Comparison of ENCODE assay signal across 10 mouse cellular contexts in genomic region chr1:135554632-135555260, GRCm38 (mm10). TPM values are rescaled to one million over a fixed set of nuclear protein-coding genes. Genes with fewer than 3 reads are reported as not detected.
DNase-seq lines count a peak whose midpoint lies in the region; ATAC-seq and TF ChIP-seq lines count a peak whose summit lies in the region.
"Had no signal": no experiment of that assay in that cellular context is flagged by ENCODE, and none has a peak within 500 bp of the region (broad histone marks: within the 10 kb centered on the region; RNA-seq: fewer than 3 reads in every experiment).

No protein-coding gene starts in this region.

- WGBS in heart, embryonic 11.5 days (ENCODE audit: insufficient replicate concordance) = 19% methylated on average over 17 of the region's 17 CpGs
- 19% methylated on average over 17 of the region's 17 CpGs for WGBS in hindbrain, embryonic 11.5 days
- 20% methylated on average over 17 of the region's 17 CpGs for WGBS in midbrain, embryonic 12.5 days

- H3K36me3 ChIP-seq in heart, embryonic 11.5 days (ENCODE audit: control insufficient read depth, insufficient read depth, low read length) = no peaks in the 10 kb centered on the region
- H3K36me3 ChIP-seq in hindbrain, embryonic 11.5 days (ENCODE audit: control insufficient read depth, insufficient read depth, low read length) = no peaks in the 10 kb centered on the region
- no peaks in the 10 kb centered on the region for H3K36me3 ChIP-seq in midbrain, embryonic 12.5 days
- H3K36me3 ChIP-seq: liver, embryonic 13.5 days had no signal

- H3K4me3 ChIP-seq in heart, embryonic 11.5 days (ENCODE audit: low read depth, low read length) = no peak overlapping the region
- no peak overlapping the region for H3K4me3 ChIP-seq in hindbrain, embryonic 11.5 days (ENCODE audit: low read depth, low read length)
- H3K4me3 ChIP-seq in midbrain, embryonic 12.5 days = no peak overlapping the region
- H3K4me3 ChIP-seq: liver, embryonic 13.5 days had no signal

- intact Hi-C loops in heart, postnatal 25 days (cut with DNase I) = no loop called here

- H3K9ac ChIP-seq in heart, embryonic 11.5 days (ENCODE audit: low read depth, low read length) = peak overlapping the region; percentile 39; the same call in 1 of the 2 replicates
- no peak overlapping the region for H3K9ac ChIP-seq in hindbrain, embryonic 11.5 days (ENCODE audit: low read depth, low read length)
- no peak overlapping the region for H3K9ac ChIP-seq in midbrain, embryonic 12.5 days (replicated peaks)
- H3K9ac ChIP-seq: liver, embryonic 13.5 days had no signal

- H3K27me3 ChIP-seq in heart, embryonic 11.5 days (ENCODE audit: control insufficient read depth, insufficient read depth, low read length) = no peaks in the 10 kb centered on the region
- no peaks in the 10 kb centered on the region for H3K27me3 ChIP-seq in hindbrain, embryonic 11.5 days (ENCODE audit: control insufficient read depth, insufficient read depth, low read length)
- H3K27me3 ChIP-seq in midbrain, embryonic 12.5 days = no peaks in the 10 kb centered on the region
- H3K27me3 ChIP-seq: liver, embryonic 13.5 days had no signal

- peaks cover 18% of the 10 kb centered on the region for H3K4me1 ChIP-seq in heart, embryonic 11.5 days (ENCODE audit: control insufficient read depth, insufficient read depth, low read length)
- peaks cover 12% of the 10 kb centered on the region for H3K4me1 ChIP-seq in hindbrain, embryonic 11.5 days (replicated peaks; ENCODE audit: control insufficient read depth, insufficient read depth, low read length)
- peaks cover 62% of the 10 kb centered on the region for H3K4me1 ChIP-seq in midbrain, embryonic 12.5 days
- H3K4me1 ChIP-seq: liver, embryonic 13.5 days had no signal

- H3K9me3 ChIP-seq in heart, embryonic 11.5 days (replicated peaks; ENCODE audit: control insufficient read depth, low read length) = no peaks in the 10 kb centered on the region
- H3K9me3 ChIP-seq in hindbrain, embryonic 11.5 days (ENCODE audit: control insufficient read depth, low read length) = no peaks in the 10 kb centered on the region
- no peaks in the 10 kb centered on the region for H3K9me3 ChIP-seq in midbrain, embryonic 12.5 days
- H3K9me3 ChIP-seq: liver, embryonic 13.5 days had no signal

- 0 out of 2 replicates have a peak overlapping the region, but pooled peaks have one; percentile 22 for H3K27ac ChIP-seq in heart, embryonic 11.5 days (ENCODE audit: low read depth, low read length)
- no peak overlapping the region for H3K27ac ChIP-seq in hindbrain, embryonic 11.5 days (ENCODE audit: low read depth, low read length)
- H3K27ac ChIP-seq in midbrain, embryonic 12.5 days (replicated peaks) = peak overlapping the region; percentile 5; the same call in 1 of the 2 replicates
- H3K27ac ChIP-seq: liver, embryonic 13.5 days had no signal

- no peak for ATAC-seq in heart, embryonic 11.5 days (replicated peaks; ENCODE audit: insufficient number of reproducible peaks, low FRiP score, low TSS enrichment)
- no peak for ATAC-seq in hindbrain, embryonic 11.5 days (ENCODE audit: low FRiP score)
- ATAC-seq in midbrain, embryonic 12.5 days (ENCODE audit: low FRiP score, low read depth) = no peak

- no peak for DNase-seq in heart, postnatal 25 days (ENCODE audit: low spot score)
- peak; percentile 78 for DNase-seq in brain, embryonic 14.5 days (ENCODE audit: low read depth)
- peak; percentile 37 for DNase-seq in hindbrain, embryonic 11.5 days (ENCODE audit: low spot score)
- DNase-seq in spleen, postnatal 36 days (ENCODE audit: low spot score in 2 of 2) = no peak
- DNase-seq in gastrocnemius, adult 18-20 months (ENCODE audit: low spot score) = no peak
- DNase-seq in cerebellum, adult 8-10 months = no peak
- DNase-seq: adrenal gland, adult 8-10 months; liver, embryonic 13.5 days had no signal

- H3K4me2 ChIP-seq in heart, embryonic 11.5 days = peak overlapping the region; percentile 43
- no peak overlapping the region for H3K4me2 ChIP-seq in hindbrain, embryonic 11.5 days (replicated peaks; ENCODE audit: low read depth, low read length)
- no peak overlapping the region for H3K4me2 ChIP-seq in midbrain, embryonic 12.5 days (replicated peaks)
- H3K4me2 ChIP-seq: liver, embryonic 13.5 days had no signal

- no peak for TF ChIP-seq CTCF in brain, embryonic 14.5 days (IDR thresholded peaks at IDR 0.05; ENCODE audit: borderline replicate concordance, extremely low read depth, insufficient read depth, insufficient read length)

- TF ChIP-seq POLR2A in brain, embryonic 14.5 days (IDR thresholded peaks at IDR 0.05; ENCODE audit: borderline replicate concordance, extremely low read depth, insufficient read depth, insufficient read length, poor library complexity, severe bottlenecking) = no peak

RNA-seq across cellular contexts. Expression of gene Nav1, which starts 52.3 kb away (rescaled TPM):
- 25.2 and 30.8 TPM in 2 replicates for polyA plus RNA-seq in heart, embryonic 11.5 days (2014; fragmentation: Nextera tagmentation; extraction: Ambion mirVana)
- 10 to 100 TPM; 19.6 to 19.8 TPM for total RNA-seq in heart, postnatal 25 days (2021)
- polyA plus RNA-seq in brain, embryonic 14.5 days (2012; rRNA removed) = 54.0 and 92.9 TPM in 2 replicates
- 16.9 and 21.0 TPM in 2 replicates for polyA plus RNA-seq in hindbrain, embryonic 11.5 days (2014; fragmentation: Nextera tagmentation; extraction: Ambion mirVana)
- 25.1 and 25.6 TPM in 2 replicates for polyA plus RNA-seq in midbrain, embryonic 12.5 days (2016; fragmentation: Nextera tagmentation; extraction: Ambion mirVana)
- 10 to 100 TPM in 1 of 2 experiments, 1 to 10 TPM in 1; 8.4 to 11.4 TPM for total RNA-seq in gastrocnemius, adult 18-20 months (2021)

Comparison
In these comparisons a context has a peak if more than half of its experiments do, and no peak if none do; other contexts are left out.
1. DNase-seq: peak in brain, embryonic 14.5 days (single experiment) and hindbrain, embryonic 11.5 days (single experiment); none in heart, postnatal 25 days (single experiment), spleen, postnatal 36 days (0 of 2), gastrocnemius, adult 18-20 months (single experiment) and cerebellum, adult 8-10 months (single experiment).